Mouse (Mus musculus) cerebellum, adult (tissue): ENCODE measurements around the gene Got1.
"Not testable (repeated sequence)": the region's sequence is repeated elsewhere in the genome, so short reads cannot be mapped to it uniquely, and the experiment has no call there.

ENCODE experiments used
- ATAC-seq: cut with Nextera tagmentation; 2 replicates; pipeline ENCODE4 v1.9.2; 2017; ENCODE audit warnings: mild to moderate bottlenecking, moderate library complexity, mixed read lengths; ENCODE audit not compliant: insufficient number of reproducible peaks, low FRiP score, low TSS enrichment

Got1 gene

DNA sequence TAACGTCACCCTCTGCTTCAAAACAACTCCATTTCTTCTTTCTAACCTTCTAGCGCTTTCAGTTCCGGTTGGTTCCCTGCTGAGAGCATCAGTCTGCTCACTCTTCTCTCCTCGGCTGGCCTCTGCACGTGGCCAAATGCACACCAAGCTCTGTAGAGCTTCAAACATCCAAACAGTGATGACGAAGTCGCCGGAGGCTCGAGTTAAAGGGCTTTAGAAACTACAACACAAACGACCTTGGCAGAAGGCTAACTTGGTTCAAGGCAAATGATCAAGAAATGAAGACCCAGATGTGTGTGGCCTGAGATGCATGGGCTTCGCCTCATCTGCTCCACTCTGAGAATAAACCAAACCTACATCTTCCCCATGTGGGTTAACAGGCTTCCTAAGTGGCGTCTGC is 854 bp downstream of the Got1 start:
- no peak for ATAC-seq

DNA sequence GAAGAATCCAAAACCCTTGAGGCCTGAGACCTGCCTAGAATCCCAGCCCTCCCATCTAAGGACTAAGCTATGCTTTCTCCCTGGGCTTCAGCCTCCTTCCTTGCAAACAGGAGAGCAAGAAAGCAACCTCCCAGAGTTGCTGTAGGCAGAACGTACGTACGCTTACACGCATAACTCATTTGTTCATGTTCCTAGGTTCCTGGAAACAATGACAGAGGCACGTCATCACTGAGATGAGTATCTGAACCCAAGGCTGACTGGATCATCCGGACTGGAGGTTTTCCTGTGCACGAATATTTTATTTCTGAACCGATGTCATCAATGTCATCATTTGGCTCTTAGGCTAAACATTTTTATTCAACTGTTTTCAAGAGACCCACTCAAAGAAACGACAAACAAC is 2.4 kb downstream of the Got1 start:
- no peak for ATAC-seq

DNA sequence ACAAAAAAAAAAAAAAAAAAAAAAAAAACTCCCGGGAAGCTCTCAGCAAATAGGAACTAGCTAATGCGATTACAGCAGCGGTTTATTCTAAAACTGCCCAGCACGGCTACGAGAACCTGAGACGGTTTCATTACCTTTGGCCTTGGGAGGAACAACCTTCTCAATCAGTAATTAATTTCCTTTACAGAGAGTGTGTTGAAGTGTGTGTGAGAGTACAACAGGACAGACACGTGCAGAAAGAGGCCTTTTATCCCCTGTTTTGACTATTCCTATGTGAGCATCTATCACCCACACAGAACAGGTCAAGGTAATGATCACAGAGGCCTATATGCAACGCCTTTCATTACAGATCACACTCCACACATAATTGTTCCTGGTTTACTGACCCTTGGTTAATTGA is 3.0 kb downstream of the Got1 start:
- ATAC-seq: no peak

DNA sequence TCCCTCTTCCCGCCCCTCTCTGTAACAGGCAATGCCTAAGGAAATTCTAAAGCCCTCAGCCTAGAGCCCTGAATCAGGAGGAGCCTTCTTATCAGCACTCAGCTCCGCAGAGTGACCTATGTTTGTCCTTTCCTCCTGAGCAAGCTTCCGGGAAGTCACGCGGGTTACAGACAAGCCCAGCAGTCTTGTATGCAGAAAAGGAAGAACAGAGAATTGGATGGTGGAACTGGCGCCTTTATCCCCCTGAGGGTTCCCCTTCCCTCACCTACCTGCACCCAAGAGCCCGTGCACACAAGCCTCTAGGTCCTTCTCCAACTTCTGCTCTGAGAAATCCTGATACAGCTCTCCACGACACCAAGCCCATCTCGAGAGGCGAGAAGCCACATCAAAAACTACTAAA is 4.0 kb downstream of the Got1 start:
- no peak for ATAC-seq

DNA sequence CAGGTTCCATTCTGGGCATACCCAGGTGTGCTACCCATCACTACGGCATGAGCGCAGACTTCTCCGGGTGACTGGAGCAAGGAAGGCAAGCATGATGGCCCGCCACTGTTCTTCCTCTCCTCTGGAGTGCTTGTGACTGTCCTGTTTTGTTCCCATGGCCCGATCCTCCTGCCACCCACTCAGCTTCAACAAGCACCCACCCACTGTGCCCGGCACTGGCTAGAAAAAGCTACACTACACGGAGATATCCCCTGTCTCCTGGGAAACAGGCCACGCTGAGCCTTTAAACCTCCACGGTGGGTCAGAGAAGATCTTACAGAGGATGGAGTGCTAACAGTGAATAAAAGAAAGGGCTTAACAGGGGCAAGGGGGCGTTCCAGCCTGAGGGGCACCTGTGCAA is 5.2 kb downstream of the Got1 start:
- ATAC-seq: no peak

DNA sequence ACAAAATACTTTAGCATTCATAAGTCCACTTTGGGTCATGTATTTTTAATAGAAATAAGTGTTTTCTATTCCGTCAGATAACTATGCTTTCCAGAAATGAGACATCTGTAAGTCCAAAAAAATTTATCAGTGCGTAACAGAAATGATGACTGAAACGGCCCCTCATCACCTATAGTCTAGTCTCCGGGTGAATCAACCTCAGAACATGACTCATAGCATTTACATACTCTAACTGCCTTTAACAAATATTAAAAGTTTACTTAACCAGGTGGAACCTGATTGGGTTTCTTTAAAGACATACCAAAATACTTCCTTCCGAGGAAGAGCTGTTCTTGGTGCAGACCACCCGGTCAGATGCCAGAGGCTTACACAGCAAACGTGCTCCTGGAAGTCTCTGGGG is 6.1 kb downstream of the Got1 start:
- ATAC-seq: no peak

DNA sequence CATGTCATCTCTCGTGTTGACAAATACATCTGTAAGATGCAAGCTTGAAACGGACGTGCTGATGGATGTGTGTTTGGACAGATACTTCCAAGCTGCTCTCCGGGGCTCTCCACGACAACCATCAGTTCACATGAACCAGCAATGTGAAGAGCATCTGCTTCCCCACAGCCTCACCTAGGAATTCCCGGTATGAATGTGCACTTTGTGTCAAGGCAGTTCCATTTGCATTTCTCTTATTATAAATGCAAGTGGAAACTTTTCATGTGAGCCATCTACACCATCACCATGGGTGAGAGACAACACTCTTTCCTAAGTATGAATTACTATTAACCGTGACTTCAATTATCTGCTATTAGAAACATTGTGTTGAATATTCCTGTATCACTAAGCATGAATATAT is 6.6 kb downstream of the Got1 start:
- ATAC-seq: no peak

DNA sequence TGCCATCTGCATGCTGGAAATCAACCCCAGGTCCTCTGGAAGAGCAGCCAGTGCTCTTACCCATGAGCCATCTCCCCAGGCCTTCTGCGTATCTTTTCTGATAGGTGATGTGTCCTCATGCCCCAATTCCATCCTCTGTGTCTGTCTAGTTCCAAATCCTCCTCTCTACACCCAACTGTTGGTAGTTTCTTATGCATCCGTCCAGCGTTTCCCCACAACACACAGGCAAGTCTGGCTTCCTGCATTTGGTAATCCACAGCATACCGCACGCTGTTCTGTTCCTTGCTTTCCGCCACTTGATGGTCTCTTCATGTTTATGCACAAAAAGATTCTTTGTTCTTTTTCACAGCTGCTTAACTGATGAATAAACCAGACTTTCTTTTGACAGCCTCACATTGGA is 7.1 kb downstream of the Got1 start:
- no peak for ATAC-seq

DNA sequence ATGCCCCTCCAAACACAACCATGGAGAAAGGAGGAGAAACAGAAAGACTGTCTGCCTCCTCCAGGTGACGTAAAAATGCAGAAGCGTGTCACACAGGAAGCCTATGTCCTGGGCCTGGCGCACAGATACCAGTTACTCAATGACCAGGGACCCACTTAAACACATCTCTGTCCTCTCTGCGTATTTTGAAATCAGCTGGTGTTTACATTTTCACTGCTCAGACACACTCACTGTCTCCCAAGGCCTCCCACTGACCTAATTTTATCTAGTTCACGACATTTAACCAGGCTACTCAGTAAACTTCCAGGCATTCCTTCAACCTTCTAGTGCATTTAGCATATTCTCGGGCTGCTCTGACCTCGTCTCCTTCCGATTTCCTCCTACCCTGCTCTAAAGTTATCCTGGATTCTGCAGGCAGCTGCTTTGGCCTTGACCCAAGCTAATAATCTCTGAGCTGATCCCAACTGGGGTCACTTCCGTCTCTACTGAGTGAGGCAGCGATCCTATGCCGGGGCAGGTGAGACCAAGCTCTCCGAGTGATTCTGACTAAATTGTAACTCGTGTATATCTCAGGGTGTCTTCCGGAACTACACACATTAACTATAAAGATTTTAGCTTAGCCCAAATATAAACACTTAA is 7.9 kb downstream of the Got1 start:
- ATAC-seq: no peak

DNA sequence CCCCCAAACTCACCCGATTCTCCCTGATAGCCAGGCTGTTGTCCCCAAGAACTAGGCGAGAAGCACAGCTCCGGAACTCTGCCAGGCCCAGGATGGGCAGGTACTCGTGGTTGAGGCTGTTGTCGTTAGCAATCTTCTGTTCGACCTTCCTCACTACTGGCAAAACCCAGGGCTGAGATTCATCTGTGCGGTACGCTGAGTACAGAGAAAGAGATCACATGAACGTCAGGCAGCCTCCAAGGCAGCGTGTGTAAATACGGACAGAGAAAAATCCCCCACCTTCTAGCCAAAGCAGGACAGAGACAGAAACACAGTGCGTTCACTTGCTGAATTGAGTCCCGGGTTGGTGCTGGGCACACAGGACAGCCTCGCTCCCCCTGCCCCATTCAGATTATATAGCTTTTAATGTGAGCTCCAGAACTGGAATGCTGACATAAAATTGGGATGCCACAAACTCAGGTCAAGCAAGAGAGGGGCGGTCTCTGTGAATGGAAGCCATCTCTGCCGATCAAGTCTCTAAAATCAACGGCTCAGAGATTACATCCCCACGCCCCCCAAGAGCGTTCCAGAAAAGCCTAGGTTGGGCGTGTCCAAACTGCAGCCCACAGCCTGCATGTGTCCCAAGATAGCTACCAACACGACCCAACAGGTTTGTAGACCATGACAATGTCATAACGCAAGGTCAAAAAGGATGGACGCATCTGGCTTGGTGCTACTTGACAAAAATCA is 8.6 kb downstream of the Got1 start:
- ATAC-seq: no peak

DNA sequence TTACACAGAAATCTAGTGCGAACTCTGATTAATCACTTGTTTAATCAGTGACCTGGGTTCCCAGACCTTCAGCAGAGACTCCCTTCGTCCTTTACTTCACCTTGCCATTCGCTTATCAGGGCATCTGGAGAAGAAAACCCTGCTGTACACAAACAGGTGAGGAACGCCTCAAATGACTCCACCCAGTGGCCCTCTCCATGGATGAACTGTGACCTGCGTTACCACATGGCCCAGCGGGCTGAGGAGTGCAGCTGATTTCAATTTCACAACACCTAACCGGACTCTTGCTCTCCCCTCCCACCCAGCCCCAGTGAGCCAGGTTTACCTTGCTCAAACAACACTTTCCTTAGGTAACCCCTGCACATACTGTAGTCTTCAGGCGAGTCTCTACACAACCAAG is 10.5 kb downstream of the Got1 start:
- ATAC-seq: no peak

DNA sequence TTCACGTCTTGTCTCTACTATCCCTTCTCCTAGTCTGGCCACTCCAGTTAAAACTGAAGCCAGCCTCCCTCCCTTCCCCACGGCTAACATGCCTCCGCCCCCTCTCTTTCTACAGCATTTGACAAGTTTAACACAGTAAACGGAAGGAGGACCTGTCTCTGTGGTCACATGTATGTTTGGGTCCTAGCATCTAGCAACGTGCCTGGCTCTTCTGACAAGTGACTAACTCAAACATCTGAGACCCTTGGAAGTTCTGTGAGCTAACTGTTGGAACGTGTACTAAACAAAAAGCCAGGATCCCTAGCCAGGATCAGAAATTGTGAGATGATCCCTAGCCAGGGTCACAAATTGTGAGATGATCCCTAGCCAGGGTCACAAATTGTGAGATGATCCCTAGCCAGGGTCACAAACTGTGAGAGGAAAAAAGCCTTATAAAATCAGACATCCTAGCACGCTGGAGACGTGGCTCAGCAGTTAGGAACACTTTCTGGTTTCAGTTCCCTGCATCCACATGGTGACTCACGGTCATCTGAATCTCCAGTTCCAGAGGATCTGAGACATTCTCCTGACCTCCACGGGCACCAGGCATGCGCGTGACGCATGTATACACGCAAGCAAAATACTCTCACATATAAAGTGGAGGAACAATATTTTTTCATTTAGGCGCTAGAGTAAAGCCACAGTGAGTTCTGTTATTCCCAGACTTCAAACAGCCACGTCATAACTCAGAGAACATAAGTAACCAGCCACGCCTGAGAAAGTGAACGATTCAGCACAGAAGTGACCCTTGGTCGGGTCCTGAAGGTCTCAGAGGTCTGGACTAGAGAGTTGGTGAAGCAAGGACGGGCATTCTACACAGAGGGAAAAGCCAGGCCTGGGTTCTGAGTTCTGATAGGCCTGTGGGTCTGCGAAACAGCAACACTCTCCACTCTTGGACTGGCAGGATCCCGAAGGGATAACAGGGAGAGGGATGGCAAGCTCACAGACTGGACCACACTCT is 12.5 kb downstream of the Got1 start:
- no peak for ATAC-seq

DNA sequence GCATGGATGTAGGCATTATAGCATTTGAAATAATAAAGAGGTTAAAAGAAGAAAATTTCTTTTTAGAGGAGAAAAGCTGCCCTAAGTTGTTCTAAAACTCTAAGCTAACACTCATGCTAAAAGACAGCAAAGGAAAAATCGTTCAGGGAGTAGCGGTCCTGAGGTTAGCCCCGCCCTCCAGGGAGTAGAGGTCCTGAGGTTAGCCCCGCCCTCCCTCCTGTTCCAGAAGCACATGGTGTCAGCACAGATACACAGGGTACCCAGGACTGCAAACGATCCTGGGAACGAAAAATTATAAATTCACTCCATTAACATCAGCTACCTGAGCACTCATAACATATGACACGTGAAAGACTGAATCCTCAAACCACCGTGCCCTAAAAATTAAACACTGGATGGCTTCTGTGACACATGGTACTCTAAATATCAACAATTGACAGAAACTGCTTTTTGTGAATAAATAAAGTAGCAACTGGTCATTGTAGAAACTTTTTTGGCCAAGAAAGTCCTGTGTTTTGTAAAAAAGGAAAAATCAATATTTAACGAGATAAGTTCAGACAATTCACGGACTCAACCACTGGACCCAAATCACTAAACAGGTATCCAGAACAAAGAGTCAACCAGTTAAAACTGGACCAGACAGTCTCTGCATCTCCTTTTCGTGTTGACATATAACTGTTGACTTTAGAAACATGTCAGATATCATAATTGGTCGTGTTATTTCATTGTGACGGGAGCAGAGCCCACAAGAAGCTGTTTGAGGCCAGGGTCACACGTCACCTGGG is 13.8 kb downstream of the Got1 start:
- ATAC-seq: no peak

DNA sequence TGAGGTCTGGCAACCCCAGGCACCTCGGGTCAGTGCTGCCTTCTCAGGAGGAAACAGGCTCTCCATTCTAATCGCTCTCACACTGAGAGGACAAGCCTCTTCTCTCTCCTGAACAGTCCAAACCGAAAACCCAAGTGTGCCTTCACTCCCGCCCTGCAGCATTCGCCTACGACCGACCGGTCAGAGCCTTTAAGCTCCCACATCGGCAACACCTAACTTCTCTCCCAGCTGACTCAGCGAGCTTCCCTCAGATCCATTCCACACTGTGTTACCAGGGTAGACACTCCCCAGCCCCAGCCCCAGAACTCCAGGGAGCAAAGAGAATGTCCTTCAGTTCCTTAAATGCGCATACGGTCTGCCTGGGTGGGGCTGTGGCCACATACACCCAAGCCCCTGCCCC is 19.0 kb downstream of the Got1 start:
- ATAC-seq: no peak

DNA sequence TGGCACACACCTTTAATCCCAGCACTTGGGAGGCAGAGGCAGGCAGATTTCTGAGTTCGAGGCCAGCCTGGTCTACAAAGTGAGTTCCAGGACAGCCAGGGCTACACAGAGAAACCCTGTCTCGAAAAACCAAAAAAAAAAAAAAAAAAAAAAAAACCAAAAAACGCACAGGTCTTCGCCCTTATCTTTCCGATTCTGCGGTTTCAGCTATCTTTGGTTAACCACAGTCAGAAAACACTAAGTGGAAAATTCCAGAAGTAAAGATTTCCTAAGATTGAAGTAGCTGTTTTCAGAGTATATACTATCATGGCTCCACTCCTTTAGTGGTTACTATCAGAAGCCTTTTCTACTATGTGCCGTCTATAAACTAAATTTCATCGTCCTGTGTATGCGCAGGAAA is 20.8 kb downstream of the Got1 start:
- ATAC-seq: not testable (repeated sequence)

DNA sequence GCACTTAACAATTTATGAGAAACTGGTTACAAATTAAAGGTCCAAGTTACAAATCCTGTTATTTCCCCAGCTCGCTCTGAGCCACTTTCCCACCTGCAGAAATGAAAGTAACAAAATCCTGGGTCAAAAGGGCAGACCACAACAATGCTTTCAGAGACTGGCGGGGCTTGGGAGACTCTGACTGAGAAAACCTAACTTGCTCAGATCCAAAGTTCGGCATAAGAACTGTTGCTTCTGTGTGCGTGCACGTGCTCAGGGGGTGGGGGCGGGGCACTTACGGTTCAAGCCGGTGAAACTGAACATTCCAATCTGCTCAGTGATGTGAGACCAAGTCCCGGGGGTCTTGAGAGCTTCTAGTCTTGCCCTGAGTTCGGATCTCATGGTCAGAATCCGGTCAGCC is 21.8 kb downstream of the Got1 start:
- ATAC-seq: no peak

DNA sequence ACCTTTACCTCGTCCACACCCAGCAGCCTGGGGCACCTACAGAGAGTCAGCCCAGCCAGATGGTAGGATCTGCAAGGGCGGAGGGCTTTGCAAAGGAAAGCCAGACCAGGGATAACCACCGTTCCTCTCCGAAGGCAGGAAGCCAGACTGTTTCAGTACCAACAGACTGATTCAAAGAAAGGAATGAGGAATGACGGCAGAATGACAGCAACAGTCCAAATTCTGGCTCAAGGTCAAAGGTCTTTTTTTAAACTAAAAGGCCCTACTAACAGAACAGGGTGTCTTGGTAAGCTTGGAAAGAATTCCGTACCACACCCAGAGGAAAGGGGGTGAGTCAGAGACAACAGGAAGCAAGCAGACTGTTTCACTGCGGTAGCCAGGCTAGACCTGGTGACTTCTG is 25.5 kb downstream of the Got1 start:
- no peak for ATAC-seq

DNA sequence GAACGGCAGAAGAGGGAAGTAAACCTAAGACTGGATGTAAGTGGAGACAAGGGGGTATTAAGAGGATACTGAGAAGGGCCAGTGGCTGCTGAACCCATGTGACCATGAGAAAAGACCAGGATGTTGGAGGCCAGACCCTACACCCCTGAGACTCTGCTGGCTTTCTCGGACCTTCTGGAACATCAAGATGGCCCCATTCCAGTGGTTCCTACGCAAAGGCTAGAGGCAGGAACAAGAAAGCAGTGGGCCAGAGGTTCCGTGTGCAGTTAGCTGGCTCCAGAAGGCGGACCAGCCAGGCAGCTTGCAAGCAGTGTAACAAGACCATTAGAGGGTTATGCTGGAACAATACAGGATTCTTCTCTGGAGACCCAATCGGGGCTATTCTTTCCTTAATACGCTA is 27.0 kb downstream of the Got1 start:
- ATAC-seq: no peak

DNA sequence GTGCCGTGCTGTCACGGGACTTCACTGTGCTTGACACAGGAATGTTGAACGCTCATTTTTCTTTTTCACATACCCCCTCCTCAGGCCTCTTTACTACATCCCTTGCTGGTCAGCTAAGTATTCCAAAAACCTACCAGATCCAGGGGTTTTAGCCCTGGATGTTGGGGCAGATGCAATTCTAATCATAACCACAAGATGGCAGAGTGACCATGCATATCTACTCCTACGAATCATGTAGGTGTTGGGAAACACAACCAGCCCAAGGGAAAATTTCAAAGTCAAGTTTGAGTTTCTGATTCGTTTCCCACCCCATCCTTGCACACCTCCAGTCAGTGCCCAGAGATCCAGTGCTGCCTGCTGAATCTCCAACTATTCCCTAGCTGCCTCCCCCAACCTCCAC is 28.6 kb downstream of the Got1 start:
- ATAC-seq: no peak; the same call in 1 of the 2 replicates

DNA sequence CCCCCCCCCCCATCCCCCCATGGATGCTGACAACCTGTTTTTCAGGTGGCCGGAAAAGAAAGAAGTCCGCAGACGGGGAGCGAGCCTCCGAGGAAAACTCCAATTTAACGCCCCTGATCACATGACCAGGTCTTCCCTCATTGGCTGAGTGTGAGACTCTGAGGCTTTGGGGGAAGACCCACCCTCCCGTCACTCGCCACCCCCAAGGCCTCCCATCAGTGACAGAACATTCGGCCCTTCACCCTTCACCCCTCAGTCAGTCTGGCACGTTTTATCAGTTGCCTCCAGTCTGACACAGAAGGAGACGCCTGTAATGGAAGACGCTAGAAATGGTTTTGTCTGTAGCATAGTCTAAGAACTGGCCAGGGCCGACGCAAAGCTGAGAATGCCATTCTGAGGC is 29.5 kb downstream of the Got1 start:
- ATAC-seq: no peak
